Mouse (Mus musculus): ENCODE data around the gene Cx3cl1.

DNA sequence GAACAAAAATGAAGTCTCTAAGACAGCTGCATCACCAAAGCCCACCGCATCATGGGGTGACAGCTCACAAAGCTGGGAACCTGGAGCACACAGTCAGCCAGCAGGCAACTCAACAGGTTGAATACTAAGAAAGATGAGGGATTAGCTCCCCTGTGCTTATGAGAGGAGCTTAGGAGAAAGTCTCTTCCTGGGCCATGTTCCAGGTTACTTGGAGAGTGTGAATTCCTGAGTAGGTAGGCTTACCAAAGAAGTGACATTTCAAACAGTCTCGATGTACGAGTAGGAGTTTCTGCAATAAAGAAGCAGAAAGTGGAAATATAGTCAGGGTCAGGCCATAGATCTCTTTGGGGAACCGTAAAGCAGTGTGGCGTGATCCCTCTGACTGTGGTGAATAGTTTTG lies 27.3 kb upstream of the Cx3cl1 start:
- TF ChIP-seq CHD2 (IDR thresholded peaks at IDR 0.05; ENCODE audit: low read depth, low read length) (no peak), ZNF384 (IDR thresholded peaks at IDR 0.05; ENCODE audit: low read depth, low read length) (no peak)

Measured in ES-E14 (cell line).